Mouse (Mus musculus) left cerebral cortex, adult 8-10 months (tissue): Measurements from ENCODE around the gene Col5a1. TPM values are rescaled to one million over a fixed set of nuclear protein-coding genes. Genes with fewer than 3 reads are reported as not detected.

ENCODE experiments used
- DNase-seq, 2 experiments: peaks; one replicate each; pipeline ENCODE4 v3.0.0; 2022; ENCODE audit warnings: low spot score in 2 of 2
- total RNA-seq, 4 experiments: library from RNA; stranded (reverse); gene quantifications; 2 replicates each; pipeline ENCODE4 v1.2.4; 2022

Gene Col5a1
- 1 to 10 TPM; 5.9 to 8.1 (median 7.3) TPM for total RNA-seq

GRCm38 (mm10) chr2:27886148-27886551 is at the start of gene Col5a1:
Gene Col5a1, plus strand, starts transcription at chr2:27886425.
- DNase-seq: no peak

GRCm38 (mm10) chr2:27838112-27838511 is 48.1 kb upstream of the Col5a1 start:
- no peak for DNase-seq

GRCm38 (mm10) chr2:27840890-27841289 is 45.3 kb upstream of the Col5a1 start:
- no peak for DNase-seq

GRCm38 (mm10) chr2:27842893-27843292 is 43.3 kb upstream of the Col5a1 start:
- no peak for DNase-seq

GRCm38 (mm10) chr2:27844885-27845284 is 41.3 kb upstream of the Col5a1 start:
- no peak for DNase-seq

- no peak for DNase-seq
Observed at GRCm38 (mm10) chr2:27847001-27847400, 39.2 kb upstream of the Col5a1 start.

- DNase-seq: no peak
Observed at GRCm38 (mm10) chr2:27847851-27848435, 38.3 kb upstream of the Col5a1 start.

- DNase-seq: no peak
Observed at GRCm38 (mm10) chr2:27848466-27848865, 37.8 kb upstream of the Col5a1 start.

GRCm38 (mm10) chr2:27858348-27858903 is 27.8 kb upstream of the Col5a1 start:
- no peak for DNase-seq

GRCm38 (mm10) chr2:27861576-27862238 is 24.5 kb upstream of the Col5a1 start:
- DNase-seq: no peak

GRCm38 (mm10) chr2:27864491-27865365 is 21.5 kb upstream of the Col5a1 start:
- DNase-seq: no peak

- no peak for DNase-seq
Observed at GRCm38 (mm10) chr2:27870586-27870985, 15.6 kb upstream of the Col5a1 start.

GRCm38 (mm10) chr2:27871056-27871455 is 15.2 kb upstream of the Col5a1 start:
- DNase-seq: no peak

GRCm38 (mm10) chr2:27872276-27872675 is 13.9 kb upstream of the Col5a1 start:
- DNase-seq: no peak

GRCm38 (mm10) chr2:27873030-27873429 is 13.2 kb upstream of the Col5a1 start:
- no peak for DNase-seq

GRCm38 (mm10) chr2:27874596-27874995 is 11.6 kb upstream of the Col5a1 start:
- no peak for DNase-seq

GRCm38 (mm10) chr2:27875231-27875630 is 11.0 kb upstream of the Col5a1 start:
- DNase-seq: no peak

- DNase-seq: no peak
Observed at GRCm38 (mm10) chr2:27875786-27876185, 10.4 kb upstream of the Col5a1 start.

- DNase-seq: no peak
Observed at GRCm38 (mm10) chr2:27876724-27877504, 9.3 kb upstream of the Col5a1 start.

GRCm38 (mm10) chr2:27878066-27878465 is 8.2 kb upstream of the Col5a1 start:
- no peak for DNase-seq

- DNase-seq: no peak
Observed at GRCm38 (mm10) chr2:27883276-27883675, 2.9 kb upstream of the Col5a1 start.
